Mouse (Mus musculus) Patski (cell line): ENCODE results near the gene Cdh10. TPM values are rescaled to one million over a fixed set of nuclear protein-coding genes. Genes with fewer than 3 reads are reported as not detected.

Source experiments
- ATAC-seq: fragments of 100-300 bp; one replicate; pipeline ENCODE4 v1.8.0; 2021
- CTCF ChIA-PET: fragments of 350-600 bp; sonication (Branson Sonifier 250); formaldehyde crosslinking; loops from one replicate; lab custom pipeline; 2022; ENCODE audit warnings: inconsistent platforms; lab: Charles Lee
- POLR2A ChIA-PET: fragments of 350-600 bp; sonication (Branson Sonifier 250); formaldehyde crosslinking; loops from one replicate; lab custom pipeline; 2022; ENCODE audit warnings: antibody characterized with exemption, inconsistent platforms; lab: Charles Lee
- DNase-seq: peaks from one replicate; pipeline ENCODE4 v3.0.0-alpha.2; 2011; ENCODE audit warnings: low read depth, low spot score
- H3K27me3 ChIP-seq: fragments of 371-371 bp; one replicate; pipeline ENCODE4 v1.5.1; 2021
- CTCF ChIP-seq: fragments of 100-300 bp; IDR thresholded peaks from one replicate; pipeline ENCODE4 v1.5.1; 2021
- in situ Hi-C: fragments of 300-500 bp; cut with MboI; formaldehyde crosslinking; loops from 3 replicates; pipeline ENCODE4 v1.11.1; 2018; ENCODE audit warnings: low pct_unique_long_range_greater_than_20kb, mixed read lengths
- polyA plus RNA-seq: library from polyadenylated mRNA; unstranded; gene quantifications from one replicate; pipeline ENCODE4 v1.2.3, GENCODE M21; 2021

The Cdh10 gene
- polyA plus RNA-seq, 1 experiment from 2014 or later = not detected

DNA sequence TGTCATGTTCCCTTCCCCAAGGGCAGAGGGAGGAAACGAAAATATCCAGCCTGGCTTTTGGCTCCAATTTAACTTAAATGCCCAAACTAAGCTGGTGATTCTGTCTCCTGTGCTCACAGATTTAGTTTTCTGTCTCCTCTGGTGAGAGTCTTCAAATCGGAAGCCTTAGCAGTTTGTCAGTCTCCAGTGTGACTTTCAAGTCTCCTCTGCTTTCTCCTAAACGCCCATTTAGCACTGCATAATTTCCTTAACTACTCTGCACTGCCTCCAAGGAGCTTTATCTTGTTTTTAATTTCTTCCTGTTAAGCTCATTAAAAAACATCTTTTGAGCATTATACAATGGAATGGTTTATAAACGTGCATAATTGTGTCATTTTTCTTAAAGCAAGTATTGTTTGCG is 156.3 kb downstream of the Cdh10 start:
- no peak for DNase-seq
- TF ChIP-seq CTCF = no peak
- H3K27me3 ChIP-seq = peaks cover 6% of the 10 kb centered on the region
- CTCF ChIA-PET = no interaction called here
- no peak for ATAC-seq
- POLR2A ChIA-PET = no interaction called here
- in situ Hi-C loops = no loop called here

DNA sequence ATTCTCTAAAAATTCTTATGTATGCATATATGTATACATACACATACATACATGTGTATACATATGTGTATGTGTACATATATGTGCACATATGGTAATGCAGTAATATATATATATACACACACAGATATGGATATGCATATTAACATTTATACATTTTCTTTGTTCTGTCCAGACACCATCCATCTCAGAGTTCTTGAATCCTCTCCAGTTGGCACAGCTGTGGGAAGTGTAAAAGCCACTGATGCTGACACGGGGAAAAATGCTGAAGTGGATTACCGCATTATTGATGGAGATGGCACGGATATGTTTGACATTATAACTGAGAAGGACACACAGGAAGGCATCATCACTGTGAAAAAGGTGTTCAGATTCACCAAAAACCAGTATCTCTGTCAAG is 166.1 kb downstream of the Cdh10 start:
- DNase-seq (no peak), ATAC-seq (no peak)
- ChIA-PET CTCF (no interaction called here), POLR2A (no interaction called here)
- no peaks in the 10 kb centered on the region for H3K27me3 ChIP-seq
- no peak for TF ChIP-seq CTCF
- in situ Hi-C loops = no loop called here

DNA sequence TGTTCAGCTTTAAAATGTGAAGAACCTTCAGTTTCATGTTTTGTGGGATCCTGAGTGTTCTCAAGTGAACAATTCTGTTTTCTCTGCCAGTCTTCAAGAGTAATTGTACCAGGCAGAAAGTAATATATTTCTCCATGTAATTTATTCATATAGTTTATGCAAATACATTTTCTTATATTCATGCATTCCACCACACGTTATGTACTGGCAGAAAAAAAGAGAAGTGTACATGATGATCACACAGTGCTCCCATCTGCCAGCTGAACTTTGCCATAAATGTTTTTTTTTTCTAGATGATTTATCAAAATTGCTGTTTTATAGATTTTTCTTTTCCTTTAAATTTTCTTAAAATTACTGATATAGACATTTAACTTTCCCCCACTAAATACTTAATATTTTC is 168.9 kb downstream of the Cdh10 start:
- in situ Hi-C loops = no loop called here
- no peaks in the 10 kb centered on the region for H3K27me3 ChIP-seq
- TF ChIP-seq CTCF = no peak
- no peak for DNase-seq
- POLR2A ChIA-PET = no interaction called here
- CTCF ChIA-PET = no interaction called here
- no peak for ATAC-seq

DNA sequence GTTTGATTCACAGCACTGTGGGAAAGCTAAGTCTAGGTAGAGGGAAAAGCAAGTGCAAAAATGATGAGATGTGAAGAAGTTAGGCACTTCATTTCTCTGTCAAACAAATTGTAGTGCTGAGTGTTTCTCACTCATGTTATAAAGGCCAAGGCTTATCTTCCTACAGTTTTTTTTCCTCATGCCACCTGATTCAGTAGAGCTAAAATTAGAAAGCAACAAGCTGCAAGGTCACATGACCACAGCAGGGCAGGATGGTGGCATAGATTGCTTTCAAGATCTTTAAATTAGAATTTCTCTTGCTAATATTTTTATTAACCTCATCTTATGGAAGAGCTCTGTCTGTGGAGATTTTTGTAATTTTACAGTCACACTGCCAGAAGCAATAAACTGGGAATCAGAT is 174.8 kb downstream of the Cdh10 start:
- POLR2A ChIA-PET = no interaction called here

DNA sequence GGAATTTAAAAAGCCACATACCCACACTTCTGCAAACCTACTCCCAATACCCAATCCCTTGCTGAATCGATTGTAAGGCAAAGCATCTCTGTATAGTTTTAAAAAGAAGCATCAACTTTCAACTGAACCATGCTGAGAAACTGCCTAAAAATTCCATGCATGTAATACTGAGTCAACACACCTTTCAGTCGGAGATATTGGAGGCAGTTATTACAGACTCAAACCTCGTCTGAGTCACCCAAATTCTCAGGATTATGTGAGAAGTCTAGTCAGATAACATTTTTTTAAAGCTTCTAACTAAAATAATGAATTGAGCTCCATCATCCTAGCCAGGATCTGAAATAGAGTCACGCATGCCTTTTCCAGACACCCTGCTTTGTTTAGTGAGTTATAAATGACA is 175.5 kb downstream of the Cdh10 start:
- ATAC-seq = no peak
- in situ Hi-C loops = no loop called here
- CTCF ChIA-PET = no interaction called here
- POLR2A ChIA-PET = no interaction called here
- no peak for DNase-seq
- no peak for TF ChIP-seq CTCF
- H3K27me3 ChIP-seq = no peaks in the 10 kb centered on the region

More for the DNA sequence above, 174.8 kb downstream of the Cdh10 start:
- no peaks in the 10 kb centered on the region for H3K27me3 ChIP-seq
- no peak for TF ChIP-seq CTCF
- CTCF ChIA-PET = no interaction called here
- no peak for ATAC-seq
- in situ Hi-C loops = no loop called here
- no peak for DNase-seq

DNA sequence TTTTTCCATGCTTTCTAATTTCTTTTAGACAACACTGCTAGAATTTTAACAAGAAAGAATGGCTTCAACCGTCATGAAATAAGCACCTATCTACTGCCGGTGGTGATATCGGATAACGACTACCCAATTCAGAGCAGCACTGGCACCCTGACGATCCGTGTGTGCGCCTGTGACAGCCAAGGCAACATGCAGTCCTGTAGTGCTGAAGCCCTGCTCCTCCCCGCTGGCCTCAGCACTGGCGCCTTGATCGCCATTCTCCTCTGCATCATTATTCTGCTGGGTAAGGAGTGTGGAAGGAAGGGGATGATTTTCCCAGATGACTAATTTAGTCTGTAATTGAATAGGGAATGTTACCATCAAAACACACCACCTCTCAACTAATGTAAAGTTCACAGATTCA is 192.1 kb downstream of the Cdh10 start:
- TF ChIP-seq CTCF = no peak
- ChIA-PET POLR2A (no interaction called here), CTCF (no interaction called here)
- ATAC-seq (no peak), DNase-seq (no peak)
- H3K27me3 ChIP-seq = peaks cover 7% of the 10 kb centered on the region
- in situ Hi-C loops = no loop called here

DNA sequence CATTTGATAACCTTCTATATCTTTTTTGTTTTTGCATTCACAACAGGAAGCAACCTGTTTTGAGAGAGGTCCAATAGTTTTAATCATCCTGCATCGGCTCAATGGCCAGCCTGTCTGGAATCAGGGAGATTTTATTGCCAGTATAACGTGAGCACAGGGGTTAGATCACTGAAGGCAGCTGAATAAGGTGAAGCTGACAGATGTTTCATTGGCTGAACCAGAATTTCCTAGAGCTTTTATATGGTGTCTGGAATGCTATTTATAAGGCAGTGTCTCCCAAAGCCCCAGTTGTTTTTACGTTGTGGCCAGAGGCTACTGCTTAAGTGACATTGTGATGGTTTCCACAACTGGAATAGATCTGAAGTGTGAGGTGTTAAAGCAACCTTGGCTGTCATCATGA is 214.2 kb downstream of the Cdh10 start:
- no peak for TF ChIP-seq CTCF
- ChIA-PET CTCF (no interaction called here), POLR2A (no interaction called here)
- ATAC-seq (no peak), DNase-seq (no peak)
- in situ Hi-C loops = no loop called here
- no peaks in the 10 kb centered on the region for H3K27me3 ChIP-seq

DNA sequence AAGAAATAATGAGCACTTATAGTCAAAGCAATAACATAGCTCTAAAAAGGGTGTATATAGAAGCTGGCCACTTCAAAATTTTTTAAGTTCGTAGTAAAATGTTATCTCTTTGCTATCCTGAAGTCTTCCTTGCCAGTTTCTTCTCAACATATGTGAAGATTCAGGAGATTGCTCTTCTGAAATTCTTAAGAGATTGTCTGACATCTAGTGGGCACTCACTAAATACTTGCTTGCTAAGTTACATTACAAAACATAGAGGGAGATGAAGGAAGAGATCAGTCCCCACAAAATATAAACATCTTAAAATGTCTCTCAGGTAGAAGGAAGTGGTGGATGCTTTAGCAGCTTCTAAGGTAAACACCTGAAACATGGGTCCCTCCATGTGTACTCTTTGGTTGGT is 221.3 kb downstream of the Cdh10 start:
- in situ Hi-C loops = no loop called here
- no peaks in the 10 kb centered on the region for H3K27me3 ChIP-seq
- no peak for ATAC-seq
- ChIA-PET POLR2A (no interaction called here), CTCF (no interaction called here)
- TF ChIP-seq CTCF = no peak
- no peak for DNase-seq
